Comparison of ENCODE assay signal across 14 mouse cellular contexts in the genomic region with DNA sequence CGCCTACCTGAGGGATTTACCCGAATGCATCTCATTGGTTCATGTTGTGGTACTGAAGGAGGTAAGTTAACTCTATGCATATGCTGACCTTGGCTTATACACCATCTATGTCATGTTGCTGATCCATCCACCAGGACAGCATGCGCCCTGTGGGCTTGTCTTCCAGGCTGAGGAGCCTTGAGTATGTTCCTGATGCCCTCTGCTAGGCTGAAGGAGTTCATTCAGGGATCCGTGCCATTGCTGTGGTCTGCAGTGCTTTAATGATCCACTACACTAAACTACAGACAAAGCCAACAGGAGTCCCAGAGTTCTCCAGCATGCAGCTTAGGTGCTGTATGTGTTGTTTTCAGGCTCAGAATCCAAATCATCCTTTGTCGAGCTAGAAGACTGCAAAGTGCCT. TPM values are rescaled to one million over a fixed set of nuclear protein-coding genes. Genes with fewer than 3 reads are reported as not detected.
DNase-seq lines count a peak whose midpoint lies in the region.
"Had no signal": no experiment of that assay in that cellular context is flagged by ENCODE, and none has a peak within 500 bp of the region (broad histone marks: within the 10 kb centered on the region; RNA-seq: fewer than 3 reads in every experiment).

No protein-coding gene starts in this region.

- H3K27me3 ChIP-seq in embryonic facial prominence, embryonic 10.5 days (replicated peaks; ENCODE audit: low read depth, poor library complexity, severe bottlenecking): peaks cover 19% of the 10 kb centered on the region
- H3K27me3 ChIP-seq: midbrain, embryonic 15.5 days had no signal

- WGBS in embryonic facial prominence, embryonic 10.5 days: 88% methylated on average over 5 of the region's 5 CpGs

- no peaks in the 10 kb centered on the region for H3K9me3 ChIP-seq in embryonic facial prominence, embryonic 10.5 days
- H3K9me3 ChIP-seq: liver, embryonic 12.5 days; midbrain, embryonic 15.5 days had no signal

- no peaks in the 10 kb centered on the region for H3K4me1 ChIP-seq in embryonic facial prominence, embryonic 10.5 days
- H3K4me1 ChIP-seq: liver, embryonic 12.5 days; midbrain, embryonic 15.5 days had no signal

- no peaks in the 10 kb centered on the region for H3K36me3 ChIP-seq in embryonic facial prominence, embryonic 10.5 days (replicated peaks)
- H3K36me3 ChIP-seq: liver, embryonic 12.5 days; midbrain, embryonic 15.5 days had no signal

- H3K4me3 ChIP-seq in embryonic facial prominence, embryonic 10.5 days: no peak overlapping the region
- H3K4me3 ChIP-seq: liver, embryonic 12.5 days; midbrain, embryonic 15.5 days had no signal

- no peak overlapping the region for H3K27ac ChIP-seq in embryonic facial prominence, embryonic 10.5 days (replicated peaks)
- H3K27ac ChIP-seq: liver, embryonic 12.5 days; macrophage; midbrain, embryonic 15.5 days had no signal

- peak; percentile 75 for DNase-seq in heart, adult 11 months
- DNase-seq in heart, adult 18-20 months: no peak
- peak; percentile 24 for DNase-seq in left cerebral cortex, postnatal 4 days
- DNase-seq in left cerebral cortex, postnatal 36 days (ENCODE audit: low spot score in 2 of 2): no peak
- peak; percentile 87 for DNase-seq in 3T3-L1 (ENCODE audit: low read depth, low spot score)
- DNase-seq in kidney, adult 8-10 months: peak; percentile 15 to 27
- DNase-seq in embryonic facial prominence, embryonic 10.5 days (ENCODE audit: low spot score): no peak
- DNase-seq: cerebellum, adult 11-12 months; forebrain, postnatal 0 days; heart, postnatal 36 days had no signal

- intact Hi-C loops in left cerebral cortex, postnatal 4 days (cut with DNase I): loop anchor here (10.0 kb wide), 1 partner anchor 72 kb away; a partner anchor contains a TSS
- intact Hi-C loops in left cerebral cortex, postnatal 36 days (cut with DNase I): no loop called here

RNA-seq across cellular contexts. Expression of a gene that starts 6.1 kb away (rescaled TPM):
- not detected for total RNA-seq in heart, adult 18-20 months (2021)
- total RNA-seq in left cerebral cortex, postnatal 4 days (2021): 1 to 10 TPM; 1.9 to 2.6 TPM
- total RNA-seq in left cerebral cortex, postnatal 36 days (2021): 1 to 10 TPM; 1.3 to 2.2 TPM
- polyA plus RNA-seq in embryonic facial prominence, embryonic 10.5 days (2016; fragmentation: Nextera tagmentation; extraction: Ambion mirVana): 0.92 and 1.2 TPM in 2 replicates
- total RNA-seq: forebrain, postnatal 0 days; heart, postnatal 36 days; MEL had no signal
- polyA plus RNA-seq: macrophage had no signal

Comparison
In these comparisons a context has a peak if more than half of its experiments do, and no peak if none do; other contexts are left out.
1. DNase-seq: peak in heart, adult 11 months (single experiment), left cerebral cortex, postnatal 4 days (single experiment), 3T3-L1 (single experiment) and kidney, adult 8-10 months (2 of 2); none in heart, adult 18-20 months (0 of 2), left cerebral cortex, postnatal 36 days (0 of 2) and embryonic facial prominence, embryonic 10.5 days (single experiment).